Mouse (Mus musculus): Measurements from ENCODE around the gene Olfr320. TPM values are rescaled to one million over a fixed set of nuclear protein-coding genes. Genes with fewer than 3 reads are reported as not detected.
"Not testable (repeated sequence)": the region's sequence is repeated elsewhere in the genome, so short reads cannot be mapped to it uniquely, and the experiment has no call there.

The Olfr320 gene
- polyA plus RNA-seq, 1 experiment from 2014 or later, result not detected

DNA sequence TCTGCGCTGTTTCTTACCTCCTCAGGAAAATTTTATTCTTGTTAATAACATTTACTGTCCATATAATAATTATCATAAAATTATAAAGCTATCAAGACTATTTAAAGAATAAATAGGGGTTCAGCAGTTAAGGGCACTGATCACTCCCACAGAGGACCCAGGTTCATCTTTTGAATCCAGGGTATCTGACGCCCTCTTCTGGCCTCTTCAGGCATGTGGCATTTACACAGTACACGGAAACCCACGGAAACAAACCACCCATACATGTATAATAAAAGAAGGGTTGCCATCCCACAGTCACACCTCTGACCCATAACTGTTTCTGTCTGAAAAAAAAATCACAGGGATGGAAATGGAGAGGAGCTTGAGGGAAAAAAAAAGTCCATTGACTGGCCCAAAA is 9.1 kb upstream of the Olfr320 start:
- Histone ChIP-seq H3K9me3 (replicated peaks) (no peaks in the 10 kb centered on the region), H3K9ac (no peak overlapping the region), H3K27me3 (no peaks in the 10 kb centered on the region), H3K4me2 (no peak overlapping the region), H3K4me1 (replicated peaks) (no peaks in the 10 kb centered on the region), H3K4me3 (replicated peaks) (no peak overlapping the region), H3K36me3 (replicated peaks) (no peaks in the 10 kb centered on the region), H3K27ac (replicated peaks) (no peak overlapping the region)
- ATAC-seq (ENCODE audit: insufficient read depth), result no peak
- WGBS (ENCODE audit: insufficient replicate concordance), result 38% methylated on average over 4 of the region's 4 CpGs

DNA sequence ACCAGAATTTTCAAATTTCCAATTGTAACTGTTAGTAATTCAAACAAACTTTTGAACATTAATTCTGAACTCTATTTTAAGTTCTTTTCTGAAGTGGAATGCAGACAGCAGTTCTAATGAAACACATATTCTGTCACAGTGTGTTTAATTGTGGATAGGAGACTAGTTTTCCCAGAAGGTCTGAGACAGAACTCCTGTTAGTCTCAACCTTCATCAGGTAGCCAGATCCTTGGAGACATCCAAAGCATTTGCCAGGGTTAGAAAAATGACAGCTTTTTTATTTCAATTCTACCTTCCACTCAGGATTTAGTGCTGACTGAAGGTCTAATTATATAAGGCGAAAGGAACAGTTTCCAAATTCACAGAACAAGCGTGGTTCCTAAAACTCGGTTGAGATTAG is 18.0 kb downstream of the Olfr320 start, which contains the start of gene Olfr319:
TSS of gene Olfr319 (plus strand) at position 301 of the 400 bp plus-strand sequence.
- Histone ChIP-seq H3K4me1 (replicated peaks) (no peaks in the 10 kb centered on the region), H3K9me3 (replicated peaks) (no peaks in the 10 kb centered on the region), H3K36me3 (replicated peaks) (no peaks in the 10 kb centered on the region), H3K4me3 (replicated peaks) (no peak within 1 kb of the TSS), H3K4me2 (no peak within 1 kb of the TSS), H3K9ac (no peak within 1 kb of the TSS), H3K27ac (replicated peaks) (no peak within 1 kb of the TSS), H3K27me3 (no peaks in the 10 kb centered on the region)
- no peak for ATAC-seq (ENCODE audit: insufficient read depth)
- 57% methylated on average over 3 of the region's 3 CpGs for WGBS (ENCODE audit: insufficient replicate concordance)

DNA sequence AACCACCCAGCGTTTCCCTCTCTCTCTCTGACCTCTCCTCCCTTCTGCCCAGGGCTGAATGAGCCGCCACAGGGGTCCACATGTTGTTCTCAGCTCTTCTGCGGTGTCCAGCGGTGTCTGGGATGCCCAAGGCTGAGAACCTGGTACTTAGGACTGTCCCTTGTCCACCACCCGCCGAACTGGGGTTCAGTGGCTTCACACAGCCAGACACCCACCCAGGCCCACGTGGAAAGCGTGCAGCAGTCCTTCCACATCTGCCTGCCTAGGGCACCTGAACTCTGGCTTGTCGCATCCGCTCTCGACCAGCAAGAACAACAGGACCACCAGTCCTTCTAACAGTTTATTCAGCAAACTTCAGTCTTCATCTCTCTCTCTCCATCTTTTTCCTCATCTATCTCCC is 28.2 kb downstream of the Olfr320 start:
- H3K27ac ChIP-seq (replicated peaks), result no peak overlapping the region
- H3K4me2 ChIP-seq, result no peak overlapping the region
- no peaks in the 10 kb centered on the region for H3K36me3 ChIP-seq (replicated peaks)
- ATAC-seq (ENCODE audit: insufficient read depth), result no peak
- no peaks in the 10 kb centered on the region for H3K4me1 ChIP-seq (replicated peaks)
- no peaks in the 10 kb centered on the region for H3K27me3 ChIP-seq
- no peak overlapping the region for H3K9ac ChIP-seq
- no peak overlapping the region for H3K4me3 ChIP-seq (replicated peaks)
- WGBS (ENCODE audit: insufficient replicate concordance), result 70% methylated on average over 11 of the region's 11 CpGs
- H3K9me3 ChIP-seq (replicated peaks), result no peaks in the 10 kb centered on the region

DNA sequence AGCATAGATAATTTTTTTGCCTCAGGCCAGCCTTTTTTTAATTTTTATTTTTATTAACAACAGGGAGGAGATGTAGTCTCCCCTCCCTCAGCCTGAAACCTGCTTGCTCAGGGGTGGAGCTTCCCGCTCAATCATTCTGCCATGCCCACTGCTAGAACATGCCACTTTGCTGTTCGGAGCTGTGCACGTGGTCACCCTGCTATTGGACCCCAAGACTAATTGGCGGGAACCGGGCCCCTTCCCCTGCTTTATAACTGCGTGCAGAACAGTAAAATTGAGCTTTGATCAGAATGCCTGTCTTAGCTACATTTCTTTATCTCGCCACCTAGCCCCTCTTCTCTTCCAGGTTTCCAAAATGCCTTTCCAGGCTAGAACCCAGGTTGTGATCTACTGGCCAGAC is 36.8 kb downstream of the Olfr320 start:
- H3K9ac ChIP-seq; H3K9me3 ChIP-seq (replicated peaks); H3K4me1 ChIP-seq (replicated peaks); H3K4me3 ChIP-seq (replicated peaks); H3K27me3 ChIP-seq; H3K27ac ChIP-seq (replicated peaks); H3K4me2 ChIP-seq; H3K36me3 ChIP-seq (replicated peaks); ATAC-seq (ENCODE audit: insufficient read depth): not testable (repeated sequence)
- WGBS (ENCODE audit: insufficient replicate concordance), result 67% methylated on average over 7 of the region's 7 CpGs

DNA sequence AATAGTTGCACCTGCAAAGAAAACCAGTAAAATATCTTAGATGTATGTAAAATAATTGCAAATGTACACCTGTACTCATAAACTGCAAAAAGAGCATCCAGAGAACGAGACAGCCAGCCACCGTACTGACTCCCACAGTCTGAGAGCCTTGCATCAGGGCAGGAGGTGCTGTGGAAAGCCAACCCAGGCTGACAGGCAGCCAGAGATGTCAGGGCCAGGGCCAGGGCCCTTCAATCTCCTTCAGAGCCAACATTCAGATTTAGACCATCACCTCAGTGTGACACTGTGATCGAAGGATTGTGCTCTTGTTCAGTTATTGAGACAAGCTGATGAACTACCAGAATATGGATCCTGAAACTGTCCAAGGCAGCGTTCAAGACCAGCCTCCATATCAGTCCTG is 38.8 kb downstream of the Olfr320 start:
- Histone ChIP-seq H3K36me3 (replicated peaks) (no peaks in the 10 kb centered on the region), H3K4me2 (no peak overlapping the region), H3K9me3 (replicated peaks) (no peaks in the 10 kb centered on the region), H3K27ac (replicated peaks) (no peak overlapping the region), H3K9ac (no peak overlapping the region), H3K4me3 (replicated peaks) (no peak overlapping the region), H3K27me3 (no peaks in the 10 kb centered on the region), H3K4me1 (replicated peaks) (no peaks in the 10 kb centered on the region)
- 65% methylated on average over 4 of the region's 4 CpGs for WGBS (ENCODE audit: insufficient replicate concordance)
- ATAC-seq (ENCODE audit: insufficient read depth), result no peak

DNA sequence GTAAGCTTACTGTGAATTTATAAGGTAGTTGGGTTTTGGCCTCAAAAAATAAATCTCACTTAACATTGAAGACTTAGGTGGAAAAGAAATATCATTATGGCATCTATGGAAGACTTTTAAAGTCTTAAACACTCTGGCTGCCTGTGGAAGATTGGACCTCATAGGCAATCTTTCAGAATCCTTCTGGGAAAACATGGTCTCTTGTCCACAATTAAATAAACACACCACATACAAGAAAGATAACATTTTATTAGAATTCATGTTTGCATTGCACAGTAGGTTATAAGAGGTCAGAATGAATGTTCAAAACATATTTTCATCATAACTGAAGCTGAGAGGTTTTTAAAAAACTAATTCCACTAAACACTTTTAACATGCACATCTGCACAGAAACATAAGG is 43.0 kb downstream of the Olfr320 start, which contains the start of gene Olfr318:
TSS of gene Olfr318 (minus strand) at position 101 of the 400 bp plus-strand sequence.
- Histone ChIP-seq H3K27me3 (no peaks in the 10 kb centered on the region), H3K4me3 (replicated peaks) (no peak within 1 kb of the TSS), H3K27ac (replicated peaks) (no peak within 1 kb of the TSS), H3K4me1 (replicated peaks) (no peaks in the 10 kb centered on the region), H3K4me2 (no peak within 1 kb of the TSS), H3K36me3 (replicated peaks) (no peaks in the 10 kb centered on the region), H3K9me3 (replicated peaks) (no peaks in the 10 kb centered on the region), H3K9ac (no peak within 1 kb of the TSS)
- no peak for ATAC-seq (ENCODE audit: insufficient read depth)

DNA sequence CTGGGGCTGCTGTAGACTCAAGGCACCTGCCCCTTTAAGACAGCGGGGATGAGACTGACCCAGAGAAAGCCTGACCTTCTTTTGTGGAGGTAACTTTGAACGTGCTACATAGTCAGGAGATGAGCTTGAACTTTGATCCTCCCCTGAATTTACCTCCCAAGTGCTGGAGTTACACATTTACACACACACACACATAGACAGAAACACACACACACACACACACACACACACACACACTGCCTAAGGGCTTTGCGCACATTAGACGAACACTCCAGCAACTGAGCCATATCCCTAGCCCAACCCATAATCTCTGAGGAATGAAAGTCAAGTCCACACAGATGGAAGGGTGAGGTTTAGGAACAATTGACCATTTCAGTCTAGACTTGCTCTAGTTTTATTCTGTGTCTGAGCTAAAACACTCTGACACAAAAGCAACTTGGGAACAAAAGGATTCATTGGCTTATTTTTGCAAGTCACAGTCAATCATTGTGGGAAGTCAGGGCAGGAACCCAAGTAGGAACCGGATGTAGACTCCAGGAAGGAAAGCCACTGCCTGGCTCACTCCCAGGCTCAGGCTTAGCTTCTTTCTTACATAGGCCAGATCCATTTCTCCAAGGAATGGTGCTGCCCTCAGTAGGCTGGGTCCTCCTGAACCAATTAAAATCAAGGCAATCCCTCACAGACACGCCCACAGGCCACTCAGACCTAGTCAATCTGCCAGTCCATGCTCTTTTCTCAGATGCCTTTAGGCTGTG is 47.2 kb downstream of the Olfr320 start:
- ATAC-seq (ENCODE audit: insufficient read depth); H3K27me3 ChIP-seq; H3K4me3 ChIP-seq (replicated peaks); H3K9me3 ChIP-seq (replicated peaks); H3K4me1 ChIP-seq (replicated peaks); H3K27ac ChIP-seq (replicated peaks); H3K36me3 ChIP-seq (replicated peaks); H3K9ac ChIP-seq; H3K4me2 ChIP-seq: not testable (repeated sequence)
- 61% methylated on average over 6 of the region's 6 CpGs for WGBS (ENCODE audit: insufficient replicate concordance)

DNA sequence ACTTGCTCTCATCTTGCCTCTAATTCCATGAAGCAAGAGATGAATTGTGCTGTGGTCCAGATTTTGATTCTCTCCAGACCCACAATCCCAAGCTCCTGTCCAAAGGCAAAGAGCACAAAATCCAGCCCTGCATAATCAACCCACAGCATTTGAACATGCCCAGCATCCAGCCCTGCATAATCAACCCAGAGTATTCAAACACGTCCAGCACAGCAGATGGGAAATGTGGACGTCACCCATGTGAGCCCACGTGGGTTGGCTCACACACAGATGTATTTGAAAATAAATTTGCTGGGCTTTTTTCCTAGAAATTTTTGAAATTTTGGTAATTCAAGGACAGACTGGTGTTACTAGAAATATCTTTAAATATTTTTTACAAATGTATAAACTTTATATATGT is 52.5 kb downstream of the Olfr320 start:
- ATAC-seq (ENCODE audit: insufficient read depth), result no peak

More for the DNA sequence above, 52.5 kb downstream of the Olfr320 start:
- 53% methylated on average over 3 of the region's 3 CpGs for WGBS (ENCODE audit: insufficient replicate concordance)
- no peaks in the 10 kb centered on the region for H3K9me3 ChIP-seq (replicated peaks)
- H3K36me3 ChIP-seq (replicated peaks), result no peaks in the 10 kb centered on the region
- no peak overlapping the region for H3K4me3 ChIP-seq (replicated peaks)
- H3K9ac ChIP-seq, result no peak overlapping the region
- H3K4me2 ChIP-seq, result no peak overlapping the region
- H3K4me1 ChIP-seq (replicated peaks), result no peaks in the 10 kb centered on the region
- H3K27me3 ChIP-seq, result no peaks in the 10 kb centered on the region
- no peak overlapping the region for H3K27ac ChIP-seq (replicated peaks)

Other genes with a start within 250 kb of the Olfr320 start
- gene Gm12253, start 248.5 kb upstream of the Olfr320 start, polyA plus RNA-seq (2015; fragmentation: Nextera tagmentation; extraction: Ambion mirVana), result not detected in 2 replicates
- gene Lypd9, start 228.2 kb upstream of the Olfr320 start, polyA plus RNA-seq (2015; fragmentation: Nextera tagmentation; extraction: Ambion mirVana), result not detected in 2 replicates
- gene Olfr30, start 218.8 kb upstream of the Olfr320 start, polyA plus RNA-seq (2015; fragmentation: Nextera tagmentation; extraction: Ambion mirVana), result not detected in 2 replicates
- gene Olfr332, start 188.5 kb upstream of the Olfr320 start, polyA plus RNA-seq (2015; fragmentation: Nextera tagmentation; extraction: Ambion mirVana), result not detected in 2 replicates
- not detected in 2 replicates for gene Olfr331, start 178.5 kb upstream of the Olfr320 start, polyA plus RNA-seq (2015; fragmentation: Nextera tagmentation; extraction: Ambion mirVana)
- gene Olfr330, start 146.3 kb upstream of the Olfr320 start, polyA plus RNA-seq (2015; fragmentation: Nextera tagmentation; extraction: Ambion mirVana), result not detected in 2 replicates
- gene Olfr329-ps, start 134.7 kb upstream of the Olfr320 start, polyA plus RNA-seq (2015; fragmentation: Nextera tagmentation; extraction: Ambion mirVana), result not detected in 2 replicates
- gene Olfr328, start 125.5 kb upstream of the Olfr320 start, polyA plus RNA-seq (2015; fragmentation: Nextera tagmentation; extraction: Ambion mirVana), result not detected in 2 replicates
- gene Olfr224, start 110.5 kb upstream of the Olfr320 start, polyA plus RNA-seq (2015; fragmentation: Nextera tagmentation; extraction: Ambion mirVana), result not detected in 2 replicates
- not detected in 2 replicates for gene Olfr325, start 103.4 kb upstream of the Olfr320 start, polyA plus RNA-seq (2015; fragmentation: Nextera tagmentation; extraction: Ambion mirVana)
- not detected in 2 replicates for gene Olfr324, start 86.0 kb upstream of the Olfr320 start, polyA plus RNA-seq (2015; fragmentation: Nextera tagmentation; extraction: Ambion mirVana)
- gene 2210407C18Rik, start 65.0 kb upstream of the Olfr320 start, polyA plus RNA-seq (2015; fragmentation: Nextera tagmentation; extraction: Ambion mirVana), result not detected in 2 replicates
- not detected in 2 replicates for gene Olfr323, start 50.6 kb upstream of the Olfr320 start, polyA plus RNA-seq (2015; fragmentation: Nextera tagmentation; extraction: Ambion mirVana)
- 13.7 and 14.0 TPM in 2 replicates for gene Trim58, start 40.6 kb upstream of the Olfr320 start, polyA plus RNA-seq (2015; fragmentation: Nextera tagmentation; extraction: Ambion mirVana)
- not detected in 2 replicates for gene Olfr322, start 22.3 kb upstream of the Olfr320 start, polyA plus RNA-seq (2015; fragmentation: Nextera tagmentation; extraction: Ambion mirVana)
- not detected in 2 replicates for gene Olfr319, start 18.1 kb downstream of the Olfr320 start, polyA plus RNA-seq (2015; fragmentation: Nextera tagmentation; extraction: Ambion mirVana)
- gene Olfr318, start 42.9 kb downstream of the Olfr320 start, polyA plus RNA-seq (2015; fragmentation: Nextera tagmentation; extraction: Ambion mirVana), result not detected in 2 replicates
- not detected in 2 replicates for gene Olfr317, start 58.1 kb downstream of the Olfr320 start, polyA plus RNA-seq (2015; fragmentation: Nextera tagmentation; extraction: Ambion mirVana)
- not detected in 2 replicates for gene Olfr316, start 71.6 kb downstream of the Olfr320 start, polyA plus RNA-seq (2015; fragmentation: Nextera tagmentation; extraction: Ambion mirVana)
- not detected in 2 replicates for gene Olfr315, start 92.1 kb downstream of the Olfr320 start, polyA plus RNA-seq (2015; fragmentation: Nextera tagmentation; extraction: Ambion mirVana)
- gene Olfr314, start 101.9 kb downstream of the Olfr320 start, polyA plus RNA-seq (2015; fragmentation: Nextera tagmentation; extraction: Ambion mirVana), result not detected in 2 replicates
- not detected in 2 replicates for gene Fam183b, start 120.9 kb downstream of the Olfr320 start, polyA plus RNA-seq (2015; fragmentation: Nextera tagmentation; extraction: Ambion mirVana)
- gene Olfr313, start 133.9 kb downstream of the Olfr320 start, polyA plus RNA-seq (2015; fragmentation: Nextera tagmentation; extraction: Ambion mirVana), result not detected in 2 replicates
- not detected in 2 replicates for gene Olfr312, start 148.1 kb downstream of the Olfr320 start, polyA plus RNA-seq (2015; fragmentation: Nextera tagmentation; extraction: Ambion mirVana)
- not detected in 2 replicates for gene Olfr311, start 158.2 kb downstream of the Olfr320 start, polyA plus RNA-seq (2015; fragmentation: Nextera tagmentation; extraction: Ambion mirVana)
- gene Gm12258, start 166.1 kb downstream of the Olfr320 start, polyA plus RNA-seq (2015; fragmentation: Nextera tagmentation; extraction: Ambion mirVana), result 1.7 and 2.6 TPM in 2 replicates
- 2.3 and 2.5 TPM in 2 replicates for gene 2810021J22Rik, start 186.1 kb downstream of the Olfr320 start, polyA plus RNA-seq (2015; fragmentation: Nextera tagmentation; extraction: Ambion mirVana)
- 4.8 and 5.2 TPM in 2 replicates for gene Zfp39, start 223.1 kb downstream of the Olfr320 start, polyA plus RNA-seq (2015; fragmentation: Nextera tagmentation; extraction: Ambion mirVana)
- 14.3 and 16.4 TPM in 2 replicates for gene Btnl10, start 236.8 kb downstream of the Olfr320 start, polyA plus RNA-seq (2015; fragmentation: Nextera tagmentation; extraction: Ambion mirVana)

Measured in liver, embryonic 15.5 days (tissue).